Mouse (Mus musculus) megakaryocyte, embryonic 14.5 days (primary cell): ENCODE measurements around the gene Rad50.

ENCODE experiments used
- FLI1 ChIP-seq: IDR thresholded peaks from 2 replicates; pipeline ENCODE4 v1.6.1; 2012; ENCODE audit warnings: low read length, inconsistent platforms, mixed read lengths
- GATA1 ChIP-seq: IDR thresholded peaks from 3 replicates; pipeline ENCODE4 v1.6.1; 2012; ENCODE audit warnings: mixed read lengths, low read length, inconsistent platforms, borderline replicate concordance

DNA sequence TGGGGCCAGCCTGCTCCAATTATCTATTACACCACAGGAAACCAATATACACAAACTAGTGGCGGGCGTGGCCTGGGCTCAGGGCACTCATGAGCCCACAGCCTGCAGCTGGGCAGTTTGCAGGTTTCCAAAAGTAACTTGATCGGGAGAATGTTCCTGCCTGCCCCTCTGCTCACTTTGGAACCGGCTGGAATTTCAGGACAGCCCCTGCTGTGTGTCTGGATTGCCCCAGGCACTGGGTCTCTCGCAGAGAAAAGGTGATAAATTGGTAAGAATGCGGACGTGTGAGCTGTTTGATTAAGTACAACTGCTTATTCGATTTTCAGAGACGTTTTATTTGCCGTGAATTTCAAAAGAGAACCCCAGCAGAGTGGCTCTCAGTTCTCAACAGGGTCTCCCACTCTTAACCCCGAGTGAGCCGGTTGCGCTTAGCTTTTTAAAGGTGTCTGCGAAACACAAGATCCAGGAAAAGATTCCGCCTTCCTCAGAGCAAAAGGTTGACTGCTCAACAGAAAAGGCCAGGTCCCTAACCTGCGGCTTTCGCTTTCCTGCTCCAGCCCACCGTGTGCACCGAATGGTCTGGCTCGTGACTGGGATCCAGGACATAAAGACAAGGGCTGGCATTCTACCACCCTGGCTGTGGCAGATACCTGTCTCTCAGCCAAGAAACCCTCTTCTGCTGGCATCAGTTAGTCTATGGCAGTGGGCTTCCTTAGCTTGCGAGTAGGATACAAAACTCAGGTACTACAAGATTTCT lies 69.9 kb downstream of the Rad50 start:
- TF ChIP-seq GATA1 (no peak), FLI1 (no peak)
